In the genomic region with DNA sequence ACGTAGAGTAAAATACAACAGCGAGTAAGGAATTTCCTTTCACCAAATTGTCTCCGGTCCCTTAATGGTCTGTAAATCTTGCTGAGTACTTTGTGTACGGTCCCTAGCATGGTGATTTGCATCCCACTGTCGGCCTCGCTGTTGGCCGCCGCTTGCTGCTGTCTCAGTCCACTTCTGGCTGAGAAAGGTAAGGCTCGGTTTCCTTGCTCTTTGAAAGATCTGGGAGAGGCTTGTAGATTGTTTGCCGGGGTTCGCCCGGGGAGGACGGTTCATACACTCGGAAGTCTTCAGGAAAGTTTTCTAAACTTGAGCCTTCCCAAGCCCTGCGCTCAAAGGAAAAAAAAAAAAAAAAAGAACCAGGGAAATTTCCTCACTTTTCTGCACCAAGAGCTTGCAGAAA, we compare ENCODE assay signal across 7 mouse cellular contexts. TPM values are rescaled to one million over a fixed set of nuclear protein-coding genes. Genes with fewer than 3 reads are reported as not detected.
DNase-seq lines count a peak whose midpoint lies in the region; ATAC-seq and TF ChIP-seq lines count a peak whose summit lies in the region.

No protein-coding gene starts in this region.

- 0 out of 2 replicates have a peak overlapping the region, but pooled peaks have one; percentile 31 for H3K9ac ChIP-seq in intestine, postnatal 0 days (ENCODE audit: low read depth, low read length)
- peak overlapping the region; percentile 57 for H3K9ac ChIP-seq in limb, embryonic 14.5 days (ENCODE audit: low read depth, low read length, severe bottlenecking)
- H3K9ac ChIP-seq in midbrain, embryonic 15.5 days: no peak overlapping the region

- H3K36me3 ChIP-seq in intestine, postnatal 0 days (ENCODE audit: control insufficient read depth, insufficient read depth): no peaks in the 10 kb centered on the region
- H3K36me3 ChIP-seq in limb, embryonic 14.5 days (ENCODE audit: control insufficient read depth, insufficient read depth, low read length): no peaks in the 10 kb centered on the region; the same call in 1 of the 2 replicates
- no peaks in the 10 kb centered on the region for H3K36me3 ChIP-seq in midbrain, embryonic 15.5 days (replicated peaks)

- WGBS in intestine, postnatal 0 days: 2% methylated on average over 15 of the region's 15 CpGs
- under 1% methylated on average over 15 of the region's 15 CpGs for WGBS in limb, embryonic 14.5 days
- 1% methylated on average over 15 of the region's 15 CpGs for WGBS in midbrain, embryonic 15.5 days

- no peak for TF ChIP-seq CTCF in intestine, postnatal 0 days (IDR thresholded peaks at IDR 0.05; ENCODE audit: low read depth)

- peak; percentile 59 for DNase-seq in NIH3T3 (ENCODE audit: low read depth)
- DNase-seq in heart, adult 11 months: peak; percentile 97
- peak; percentile 77 for DNase-seq in limb, embryonic 14.5 days (ENCODE audit: low spot score)
- peak; percentile 46 for DNase-seq in testis, postnatal 14 days (ENCODE audit: low spot score)

- peak overlapping the region; percentile 47 for H3K4me3 ChIP-seq in brown adipose tissue, adult 24 weeks (ENCODE audit: insufficient read depth, low read depth, low read length)
- peak overlapping the region; percentile 38 for H3K4me3 ChIP-seq in intestine, postnatal 0 days (ENCODE audit: low read depth, low read length)
- peak overlapping the region; percentile 35 for H3K4me3 ChIP-seq in limb, embryonic 14.5 days (replicated peaks; ENCODE audit: low read length)
- peak overlapping the region; percentile 29 for H3K4me3 ChIP-seq in midbrain, embryonic 15.5 days

- H3K4me1 ChIP-seq in brown adipose tissue, adult 24 weeks (ENCODE audit: control insufficient read depth, insufficient read depth, insufficient read length, low read length): peaks cover 5% of the 10 kb centered on the region; the same call in 1 of the 2 replicates
- H3K4me1 ChIP-seq in intestine, postnatal 0 days (replicated peaks; ENCODE audit: control insufficient read depth, insufficient read depth, low read length): no peaks in the 10 kb centered on the region; the same call in 1 of the 2 replicates
- H3K4me1 ChIP-seq in limb, embryonic 14.5 days (ENCODE audit: control insufficient read depth, insufficient read depth, low read length): peaks cover 42% of the 10 kb centered on the region
- peaks cover 19% of the 10 kb centered on the region for H3K4me1 ChIP-seq in midbrain, embryonic 15.5 days

- no peak overlapping the region for H3K27ac ChIP-seq in brown adipose tissue, adult 24 weeks (replicated peaks; ENCODE audit: low read depth, low read length)
- no peak overlapping the region for H3K27ac ChIP-seq in intestine, postnatal 0 days (ENCODE audit: low read depth, low read length)
- H3K27ac ChIP-seq in limb, embryonic 14.5 days (replicated peaks; ENCODE audit: low read depth, low read length): no peak overlapping the region
- no peak overlapping the region for H3K27ac ChIP-seq in midbrain, embryonic 15.5 days

- peak; percentile 66; the same call in 1 of the 2 replicates for TF ChIP-seq POLR2A in limb, embryonic 14.5 days (IDR thresholded peaks at IDR 0.05; ENCODE audit: borderline replicate concordance, extremely low read depth, insufficient read depth, insufficient read length)

- no peak for ATAC-seq in intestine, postnatal 0 days
- ATAC-seq in limb, embryonic 14.5 days (ENCODE audit: low FRiP score, low read depth): no peak
- no peak for ATAC-seq in midbrain, embryonic 15.5 days (replicated peaks)

- peak overlapping the region; percentile 56 for H3K4me2 ChIP-seq in intestine, postnatal 0 days (replicated peaks; ENCODE audit: low read depth)
- H3K4me2 ChIP-seq in limb, embryonic 14.5 days (replicated peaks; ENCODE audit: low read depth, low read length, severe bottlenecking): peak overlapping the region; percentile 50
- peak overlapping the region; percentile 48 for H3K4me2 ChIP-seq in midbrain, embryonic 15.5 days

- H3K27me3 ChIP-seq in intestine, postnatal 0 days (replicated peaks; ENCODE audit: control insufficient read depth, insufficient read depth, low read length): peaks cover 11% of the 10 kb centered on the region; the same call in 1 of the 2 replicates
- H3K27me3 ChIP-seq in limb, embryonic 14.5 days (ENCODE audit: control insufficient read depth, insufficient read depth, low read length): no peaks in the 10 kb centered on the region
- H3K27me3 ChIP-seq in midbrain, embryonic 15.5 days (replicated peaks): peaks cover 21% of the 10 kb centered on the region

- H3K9me3 ChIP-seq in intestine, postnatal 0 days (ENCODE audit: control insufficient read depth): no peaks in the 10 kb centered on the region
- no peaks in the 10 kb centered on the region for H3K9me3 ChIP-seq in limb, embryonic 14.5 days (ENCODE audit: control insufficient read depth, low read length)
- H3K9me3 ChIP-seq in midbrain, embryonic 15.5 days: no peaks in the 10 kb centered on the region

RNA-seq across cellular contexts. Expression of a gene that starts 0.4 kb away (rescaled TPM):
- 4.9 and 9.5 TPM in 2 replicates for polyA plus RNA-seq in brown adipose tissue, adult 24 weeks (2012; ENCODE audit: insufficient read depth, insufficient read length, missing spikeins)
- 11.0 and 11.4 TPM in 2 replicates for polyA plus RNA-seq in intestine, postnatal 0 days (2015; fragmentation: Nextera tagmentation; extraction: Ambion mirVana)
- polyA plus RNA-seq in limb, embryonic 14.5 days (2012; rRNA removed): 12.6 and 16.4 TPM in 2 replicates
- polyA plus RNA-seq in limb, embryonic 14.5 days (2014; fragmentation: Nextera tagmentation; extraction: Ambion mirVana): 20.1 and 23.9 TPM in 2 replicates
- polyA plus RNA-seq in midbrain, embryonic 15.5 days (2015; fragmentation: Nextera tagmentation; extraction: Ambion mirVana): 7.8 and 8.8 TPM in 2 replicates

RNA-seq across cellular contexts. Expression of a gene that starts 27.9 kb away (rescaled TPM):
- 6.2 and 11.4 TPM in 2 replicates for polyA plus RNA-seq in brown adipose tissue, adult 24 weeks (2012; ENCODE audit: insufficient read depth, insufficient read length, missing spikeins)
- polyA plus RNA-seq in intestine, postnatal 0 days (2015; fragmentation: Nextera tagmentation; extraction: Ambion mirVana): 10.5 TPM in 2 replicates
- 3.9 TPM in 2 replicates for polyA plus RNA-seq in limb, embryonic 14.5 days (2012; rRNA removed)
- 2.3 and 2.8 TPM in 2 replicates for polyA plus RNA-seq in limb, embryonic 14.5 days (2014; fragmentation: Nextera tagmentation; extraction: Ambion mirVana)
- 1.4 and 1.7 TPM in 2 replicates for polyA plus RNA-seq in midbrain, embryonic 15.5 days (2015; fragmentation: Nextera tagmentation; extraction: Ambion mirVana)

Comparison
In these comparisons a context has a peak if more than half of its experiments do, and no peak if none do; other contexts are left out.
1. DNase-seq: peak in every context shown above with its lines; median percentile 97 in heart, adult 11 months; 77 in limb, embryonic 14.5 days; 59 in NIH3T3; 46 in testis, postnatal 14 days.